Mouse (Mus musculus): Measurements from ENCODE around the gene Psma6. TPM values are rescaled to one million over a fixed set of nuclear protein-coding genes. Genes with fewer than 3 reads are reported as not detected.

Psma6 gene
- polyA plus RNA-seq, 1 experiment from 2014 or later = 281 TPM

DNA sequence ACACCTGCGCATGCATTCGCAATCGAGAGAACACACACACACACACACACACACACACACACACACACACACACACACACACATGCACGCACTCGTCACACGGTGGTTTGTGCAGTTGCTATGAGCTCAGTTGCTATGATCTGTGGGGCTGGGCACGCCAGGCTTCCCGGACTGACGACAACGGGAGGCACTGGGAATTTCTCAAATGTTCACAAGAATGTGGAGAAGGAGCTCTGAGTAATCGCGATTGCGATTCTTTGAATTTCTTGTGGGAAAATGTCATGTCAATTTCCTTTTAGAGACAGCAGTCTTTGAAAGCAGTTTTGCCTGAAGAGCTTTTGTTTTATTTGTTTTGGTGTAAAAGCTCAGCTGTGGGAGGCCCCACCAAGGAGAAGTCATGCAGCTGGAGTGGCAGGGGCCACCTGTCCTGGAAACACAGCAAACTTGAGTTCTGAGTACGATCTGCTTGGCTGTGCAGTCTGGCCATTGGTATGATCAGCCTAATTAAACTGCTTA, 80.9 kb downstream of the Psma6 start:
- no peak overlapping the region for H3K9ac ChIP-seq
- ATAC-seq (ENCODE audit: low read depth) (no peak), DNase-seq (no peak)
- no peak overlapping the region for H3K27ac ChIP-seq
- H3K36me3 ChIP-seq = no peaks in the 10 kb centered on the region
- 78% methylated on average over 14 of the region's 14 CpGs for WGBS (ENCODE audit: insufficient replicate concordance)
- H3K4me2 ChIP-seq = no peak overlapping the region
- H3K9me3 ChIP-seq (replicated peaks) = no peaks in the 10 kb centered on the region
- peaks cover 17% of the 10 kb centered on the region; the same call in 1 of the 2 replicates for H3K4me1 ChIP-seq (replicated peaks)
- H3K27me3 ChIP-seq = peaks cover 20% of the 10 kb centered on the region; the same call in 1 of the 2 replicates
- H3K4me3 ChIP-seq (replicated peaks) = no peak overlapping the region

- H3K4me2 ChIP-seq = 0 out of 2 replicates have a peak overlapping the region, but pooled peaks have one; percentile 6
- H3K9ac ChIP-seq = no peak overlapping the region
These were observed 81.5 kb downstream of the Psma6 start for GRCm38 (mm10) chr12:55465401-55465983.

DNA sequence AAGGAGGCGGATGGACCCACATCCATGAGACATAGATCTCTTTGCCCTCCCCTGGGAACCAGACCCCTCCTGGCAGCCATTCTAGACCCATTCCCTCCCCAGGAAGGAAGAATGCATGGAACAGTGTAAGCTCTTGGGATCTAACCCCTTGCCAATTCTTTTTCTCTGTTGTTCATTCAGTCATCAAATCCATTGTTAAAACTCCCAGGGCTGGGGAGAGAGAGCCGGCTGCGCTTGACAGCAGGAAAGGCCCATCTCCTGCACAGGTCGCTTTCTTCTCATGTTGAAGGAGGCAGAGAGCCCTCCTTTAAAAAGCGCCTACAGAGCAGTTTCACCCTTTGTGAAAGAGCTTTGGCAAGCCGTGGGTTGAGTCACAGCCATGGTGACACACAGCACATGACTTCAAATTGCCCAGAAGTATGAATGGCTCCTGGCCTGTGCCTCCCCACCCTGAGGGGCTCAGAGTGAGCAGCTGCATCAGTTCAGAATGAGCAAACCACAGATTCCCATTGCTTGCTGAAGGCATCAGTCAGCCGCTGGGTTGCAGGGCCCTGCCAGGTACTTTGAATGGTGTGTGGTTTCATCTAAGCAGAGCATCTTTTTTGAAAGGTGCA, 82.2 kb downstream of the Psma6 start:
- no peaks in the 10 kb centered on the region for H3K36me3 ChIP-seq
- H3K27ac ChIP-seq = no peak overlapping the region
- H3K4me2 ChIP-seq = no peak overlapping the region
- H3K27me3 ChIP-seq = peaks cover 20% of the 10 kb centered on the region; the same call in 1 of the 2 replicates
- WGBS (ENCODE audit: insufficient replicate concordance) = 63% methylated on average over 7 of the region's 7 CpGs
- no peak overlapping the region for H3K4me3 ChIP-seq (replicated peaks)
- H3K9me3 ChIP-seq (replicated peaks) = no peaks in the 10 kb centered on the region
- DNase-seq (no peak), ATAC-seq (ENCODE audit: low read depth) (no peak)
- H3K4me1 ChIP-seq (replicated peaks) = peaks cover 17% of the 10 kb centered on the region; the same call in 1 of the 2 replicates
- H3K9ac ChIP-seq = no peak overlapping the region

More at GRCm38 (mm10) chr12:55465401-55465983, 81.5 kb downstream of the Psma6 start:
- 49% methylated on average over 17 of the region's 17 CpGs for WGBS (ENCODE audit: insufficient replicate concordance)
- Histone ChIP-seq H3K4me1 (replicated peaks) (peaks cover 17% of the 10 kb centered on the region; the same call in 1 of the 2 replicates), H3K4me3 (replicated peaks) (no peak overlapping the region), H3K36me3 (no peaks in the 10 kb centered on the region), H3K27ac (no peak overlapping the region), H3K27me3 (peaks cover 20% of the 10 kb centered on the region; the same call in 1 of the 2 replicates), H3K9me3 (replicated peaks) (no peaks in the 10 kb centered on the region)
- DNase-seq = no peak
- ATAC-seq (ENCODE audit: low read depth) = no peak

GRCm38 (mm10) chr12:55466816-55467215, 82.8 kb downstream of the Psma6 start:
- no peak for DNase-seq
- ATAC-seq (ENCODE audit: low read depth) = no peak; the same call in 1 of the 2 replicates
- no peak overlapping the region for H3K27ac ChIP-seq

GRCm38 (mm10) chr12:55467331-55468180, 83.5 kb downstream of the Psma6 start:
- ATAC-seq (ENCODE audit: low read depth) (no peak), DNase-seq (no peak)
- no peak overlapping the region for H3K4me3 ChIP-seq (replicated peaks)
- 27% methylated on average over 10 of the region's 10 CpGs for WGBS (ENCODE audit: insufficient replicate concordance)
- H3K9ac ChIP-seq = no peak overlapping the region
- H3K9me3 ChIP-seq (replicated peaks) = no peaks in the 10 kb centered on the region
- H3K27ac ChIP-seq = no peak overlapping the region
- H3K4me2 ChIP-seq = no peak overlapping the region
- peaks cover 17% of the 10 kb centered on the region; the same call in 1 of the 2 replicates for H3K4me1 ChIP-seq (replicated peaks)
- H3K36me3 ChIP-seq = no peaks in the 10 kb centered on the region
- H3K27me3 ChIP-seq = peaks cover 20% of the 10 kb centered on the region; the same call in 1 of the 2 replicates

More at GRCm38 (mm10) chr12:55466816-55467215, 82.8 kb downstream of the Psma6 start:
- Histone ChIP-seq H3K36me3 (no peaks in the 10 kb centered on the region), H3K9ac (no peak overlapping the region), H3K4me2 (no peak overlapping the region), H3K4me1 (replicated peaks) (peaks cover 17% of the 10 kb centered on the region; the same call in 1 of the 2 replicates), H3K27me3 (peaks cover 20% of the 10 kb centered on the region; the same call in 1 of the 2 replicates), H3K9me3 (replicated peaks) (no peaks in the 10 kb centered on the region), H3K4me3 (replicated peaks) (no peak overlapping the region)
- WGBS (ENCODE audit: insufficient replicate concordance) = 34% methylated on average over 5 of the region's 5 CpGs

Other genes starting within 250 kb of the Psma6 start
- 35.6 and 39.9 TPM in 2 replicates for gene Srp54b, start 229.1 kb upstream of the Psma6 start, polyA plus RNA-seq (2015; fragmentation: Nextera tagmentation; extraction: Ambion mirVana)
- gene 1700047I17Rik2, start 184.6 kb upstream of the Psma6 start, polyA plus RNA-seq (2015; fragmentation: Nextera tagmentation; extraction: Ambion mirVana) = not detected in 2 replicates
- gene Srp54c, start 154.1 kb upstream of the Psma6 start, polyA plus RNA-seq (2015; fragmentation: Nextera tagmentation; extraction: Ambion mirVana) = 40.8 and 57.3 TPM in 2 replicates
- gene 1110008L16Rik, start 84.6 kb upstream of the Psma6 start, polyA plus RNA-seq (2015; fragmentation: Nextera tagmentation; extraction: Ambion mirVana) = 8.9 and 10.0 TPM in 2 replicates
- gene Ppp2r3c, start 81.2 kb upstream of the Psma6 start, polyA plus RNA-seq (2015; fragmentation: Nextera tagmentation; extraction: Ambion mirVana) = 8.2 and 10.8 TPM in 2 replicates
- gene Nfkbia, start 108.4 kb downstream of the Psma6 start, polyA plus RNA-seq (2015; fragmentation: Nextera tagmentation; extraction: Ambion mirVana) = 15.0 and 15.6 TPM in 2 replicates
- gene Aldoart2, start 181.0 kb downstream of the Psma6 start, polyA plus RNA-seq (2015; fragmentation: Nextera tagmentation; extraction: Ambion mirVana) = not detected in 2 replicates
- gene Insm2, start 215.2 kb downstream of the Psma6 start, polyA plus RNA-seq (2015; fragmentation: Nextera tagmentation; extraction: Ambion mirVana) = not detected in 2 replicates

All from liver, embryonic 13.5 days (tissue).